Mouse (Mus musculus): ENCODE results near the gene Atg4b. TPM values are rescaled to one million over a fixed set of nuclear protein-coding genes. Genes with fewer than 3 reads are reported as not detected.

The Atg4b gene
- polyA plus RNA-seq, 1 experiment from 2014 or later, result 80.1 TPM

Other genes with a start within 250 kb of the Atg4b start
- gene Farp2, start 239.4 kb upstream of the Atg4b start, polyA plus RNA-seq (2015; fragmentation: Nextera tagmentation; extraction: Ambion mirVana), result 4.9 and 5.3 TPM in 2 replicates
- gene Stk25, start 92.8 kb upstream of the Atg4b start, polyA plus RNA-seq (2015; fragmentation: Nextera tagmentation; extraction: Ambion mirVana), result 300 and 346 TPM in 2 replicates
- 86.3 and 86.6 TPM in 2 replicates for gene Bok, start 65.8 kb upstream of the Atg4b start, polyA plus RNA-seq (2015; fragmentation: Nextera tagmentation; extraction: Ambion mirVana)
- 45.4 and 53.2 TPM in 2 replicates for gene Thap4, start 3.4 kb downstream of the Atg4b start, polyA plus RNA-seq (2015; fragmentation: Nextera tagmentation; extraction: Ambion mirVana)
- gene Dtymk, start 50.4 kb downstream of the Atg4b start, polyA plus RNA-seq (2015; fragmentation: Nextera tagmentation; extraction: Ambion mirVana), result 146 and 174 TPM in 2 replicates
- gene Ing5, start 52.5 kb downstream of the Atg4b start, polyA plus RNA-seq (2015; fragmentation: Nextera tagmentation; extraction: Ambion mirVana), result 7.9 and 11.0 TPM in 2 replicates
- 16.0 and 17.8 TPM in 2 replicates for gene D2hgdh, start 73.4 kb downstream of the Atg4b start, polyA plus RNA-seq (2015; fragmentation: Nextera tagmentation; extraction: Ambion mirVana)
- not detected in 2 replicates for gene Gal3st2, start 109.8 kb downstream of the Atg4b start, polyA plus RNA-seq (2015; fragmentation: Nextera tagmentation; extraction: Ambion mirVana)
- gene Gal3st2b, start 166.8 kb downstream of the Atg4b start, polyA plus RNA-seq (2015; fragmentation: Nextera tagmentation; extraction: Ambion mirVana), result not detected in 2 replicates
- gene Gal3st2c, start 239.0 kb downstream of the Atg4b start, polyA plus RNA-seq (2015; fragmentation: Nextera tagmentation; extraction: Ambion mirVana), result not detected in 2 replicates